Mouse (Mus musculus): ENCODE data around the gene Apbb2. TPM values are rescaled to one million over a fixed set of nuclear protein-coding genes. Genes with fewer than 3 reads are reported as not detected.

Gene Apbb2
- polyA plus RNA-seq, 1 experiment from 2014 or later: 39.3 TPM

- DNase-seq (ENCODE audit: low spot score) (no peak), ATAC-seq (replicated peaks; ENCODE audit: low FRiP score, low TSS enrichment, low read depth) (no peak)
- Histone ChIP-seq H3K4me3 (ENCODE audit: low read depth, low read length) (no peak overlapping the region), H3K9me3 (ENCODE audit: control insufficient read depth, low read length) (no peaks in the 10 kb centered on the region), H3K27ac (ENCODE audit: low read depth) (no peak overlapping the region), H3K9ac (ENCODE audit: low read length) (no peak overlapping the region), H3K27me3 (replicated peaks; ENCODE audit: control insufficient read depth, insufficient read depth, low read length) (no peaks in the 10 kb centered on the region), H3K36me3 (ENCODE audit: control insufficient read depth, insufficient read depth, low read length) (no peaks in the 10 kb centered on the region), H3K4me2 (ENCODE audit: low read length) (no peak overlapping the region), H3K4me1 (replicated peaks; ENCODE audit: control insufficient read depth, insufficient read depth, low read length) (peaks cover 5% of the 10 kb centered on the region; the same call in 1 of the 2 replicates)
- WGBS: 84% methylated on average over 10 of the region's 10 CpGs
Measured at GRCm38 (mm10) chr5:66515271-66515670, 103.3 kb downstream of the Apbb2 start.

- peaks cover 5% of the 10 kb centered on the region; the same call in 1 of the 2 replicates for H3K4me1 ChIP-seq (replicated peaks; ENCODE audit: control insufficient read depth, insufficient read depth, low read length)
- no peak for DNase-seq (ENCODE audit: low spot score)
- H3K36me3 ChIP-seq (ENCODE audit: control insufficient read depth, insufficient read depth, low read length): no peaks in the 10 kb centered on the region
- no peak overlapping the region for H3K4me3 ChIP-seq (ENCODE audit: low read depth, low read length)
- no peak overlapping the region for H3K4me2 ChIP-seq (ENCODE audit: low read length)
- ATAC-seq (replicated peaks; ENCODE audit: low FRiP score, low TSS enrichment, low read depth): no peak
- H3K9ac ChIP-seq (ENCODE audit: low read length): no peak overlapping the region
- H3K27ac ChIP-seq (ENCODE audit: low read depth): no peak overlapping the region
- WGBS: 91% methylated on average over 6 of the region's 6 CpGs
- no peaks in the 10 kb centered on the region for H3K9me3 ChIP-seq (ENCODE audit: control insufficient read depth, low read length)
- no peaks in the 10 kb centered on the region for H3K27me3 ChIP-seq (replicated peaks; ENCODE audit: control insufficient read depth, insufficient read depth, low read length)
Measured at GRCm38 (mm10) chr5:66514659-66515058, 103.9 kb downstream of the Apbb2 start.

- H3K9ac ChIP-seq (ENCODE audit: low read length): no peak overlapping the region
- peaks cover 2% of the 10 kb centered on the region; the same call in 1 of the 2 replicates for H3K4me1 ChIP-seq (replicated peaks; ENCODE audit: control insufficient read depth, insufficient read depth, low read length)
- H3K9me3 ChIP-seq (ENCODE audit: control insufficient read depth, low read length): no peaks in the 10 kb centered on the region
- no peak overlapping the region for H3K27ac ChIP-seq (ENCODE audit: low read depth)
- ATAC-seq (replicated peaks; ENCODE audit: low FRiP score, low TSS enrichment, low read depth) (no peak), DNase-seq (ENCODE audit: low spot score) (no peak)
- no peak overlapping the region for H3K4me2 ChIP-seq (ENCODE audit: low read length)
- H3K27me3 ChIP-seq (replicated peaks; ENCODE audit: control insufficient read depth, insufficient read depth, low read length): no peaks in the 10 kb centered on the region
- no peaks in the 10 kb centered on the region for H3K36me3 ChIP-seq (ENCODE audit: control insufficient read depth, insufficient read depth, low read length)
- H3K4me3 ChIP-seq (ENCODE audit: low read depth, low read length): no peak overlapping the region
Measured at GRCm38 (mm10) chr5:66513412-66513811, 105.2 kb downstream of the Apbb2 start.

- Histone ChIP-seq H3K4me2 (ENCODE audit: low read length) (no peak overlapping the region), H3K4me3 (ENCODE audit: low read depth, low read length) (no peak overlapping the region), H3K4me1 (replicated peaks; ENCODE audit: control insufficient read depth, insufficient read depth, low read length) (no peaks in the 10 kb centered on the region), H3K27me3 (replicated peaks; ENCODE audit: control insufficient read depth, insufficient read depth, low read length) (no peaks in the 10 kb centered on the region), H3K9me3 (ENCODE audit: control insufficient read depth, low read length) (no peaks in the 10 kb centered on the region), H3K27ac (ENCODE audit: low read depth) (no peak overlapping the region), H3K9ac (ENCODE audit: low read length) (no peak overlapping the region), H3K36me3 (ENCODE audit: control insufficient read depth, insufficient read depth, low read length) (no peaks in the 10 kb centered on the region)
- no peak for DNase-seq (ENCODE audit: low spot score)
- ATAC-seq (replicated peaks; ENCODE audit: low FRiP score, low TSS enrichment, low read depth): no peak
- 95% methylated on average over 7 of the region's 7 CpGs for WGBS
Measured at GRCm38 (mm10) chr5:66512519-66512918, 106.1 kb downstream of the Apbb2 start.

- ATAC-seq (replicated peaks; ENCODE audit: low FRiP score, low TSS enrichment, low read depth) (no peak), DNase-seq (ENCODE audit: low spot score) (no peak)
- no peak overlapping the region for H3K4me3 ChIP-seq (ENCODE audit: low read depth, low read length)
- no peak overlapping the region for H3K4me2 ChIP-seq (ENCODE audit: low read length)
- H3K9ac ChIP-seq (ENCODE audit: low read length): no peak overlapping the region
- no peaks in the 10 kb centered on the region for H3K4me1 ChIP-seq (replicated peaks; ENCODE audit: control insufficient read depth, insufficient read depth, low read length)
- no peaks in the 10 kb centered on the region for H3K36me3 ChIP-seq (ENCODE audit: control insufficient read depth, insufficient read depth, low read length)
- no peaks in the 10 kb centered on the region for H3K27me3 ChIP-seq (replicated peaks; ENCODE audit: control insufficient read depth, insufficient read depth, low read length)
- H3K9me3 ChIP-seq (ENCODE audit: control insufficient read depth, low read length): no peaks in the 10 kb centered on the region
- 84% methylated on average over 7 of the region's 7 CpGs for WGBS
- no peak overlapping the region for H3K27ac ChIP-seq (ENCODE audit: low read depth)
Measured at GRCm38 (mm10) chr5:66510716-66511115, 107.9 kb downstream of the Apbb2 start.

GRCm38 (mm10) chr5:66509151-66509550 is 109.4 kb downstream of the Apbb2 start:
- Histone ChIP-seq H3K9me3 (ENCODE audit: control insufficient read depth, low read length) (no peaks in the 10 kb centered on the region), H3K27ac (ENCODE audit: low read depth) (no peak overlapping the region), H3K36me3 (ENCODE audit: control insufficient read depth, insufficient read depth, low read length) (no peaks in the 10 kb centered on the region), H3K9ac (ENCODE audit: low read length) (no peak overlapping the region), H3K4me1 (replicated peaks; ENCODE audit: control insufficient read depth, insufficient read depth, low read length) (peaks cover 4% of the 10 kb centered on the region), H3K4me2 (ENCODE audit: low read length) (no peak overlapping the region), H3K4me3 (ENCODE audit: low read depth, low read length) (no peak overlapping the region), H3K27me3 (replicated peaks; ENCODE audit: control insufficient read depth, insufficient read depth, low read length) (no peaks in the 10 kb centered on the region)
- DNase-seq (ENCODE audit: low spot score): no peak
- 81% methylated on average over 5 of the region's 5 CpGs for WGBS
- ATAC-seq (replicated peaks; ENCODE audit: low FRiP score, low TSS enrichment, low read depth): no peak

GRCm38 (mm10) chr5:66505578-66505977 is 113.0 kb downstream of the Apbb2 start:
- 81% methylated on average over 3 of the region's 3 CpGs for WGBS
- Histone ChIP-seq H3K4me1 (replicated peaks; ENCODE audit: control insufficient read depth, insufficient read depth, low read length) (peaks cover 14% of the 10 kb centered on the region), H3K4me2 (ENCODE audit: low read length) (no peak overlapping the region), H3K36me3 (ENCODE audit: control insufficient read depth, insufficient read depth, low read length) (no peaks in the 10 kb centered on the region), H3K27me3 (replicated peaks; ENCODE audit: control insufficient read depth, insufficient read depth, low read length) (no peaks in the 10 kb centered on the region), H3K27ac (ENCODE audit: low read depth) (no peak overlapping the region), H3K4me3 (ENCODE audit: low read depth, low read length) (no peak overlapping the region), H3K9me3 (ENCODE audit: control insufficient read depth, low read length) (no peaks in the 10 kb centered on the region), H3K9ac (ENCODE audit: low read length) (no peak overlapping the region)
- ATAC-seq (replicated peaks; ENCODE audit: low FRiP score, low TSS enrichment, low read depth): no peak
- DNase-seq (ENCODE audit: low spot score): no peak

GRCm38 (mm10) chr5:66505071-66505470 is 113.5 kb downstream of the Apbb2 start:
- H3K4me3 ChIP-seq (ENCODE audit: low read depth, low read length): no peak overlapping the region
- H3K27me3 ChIP-seq (replicated peaks; ENCODE audit: control insufficient read depth, insufficient read depth, low read length): no peaks in the 10 kb centered on the region
- H3K9me3 ChIP-seq (ENCODE audit: control insufficient read depth, low read length): no peaks in the 10 kb centered on the region
- H3K36me3 ChIP-seq (ENCODE audit: control insufficient read depth, insufficient read depth, low read length): no peaks in the 10 kb centered on the region
- ATAC-seq (replicated peaks; ENCODE audit: low FRiP score, low TSS enrichment, low read depth) (no peak), DNase-seq (ENCODE audit: low spot score) (no peak)
- H3K27ac ChIP-seq (ENCODE audit: low read depth): no peak overlapping the region
- no peak overlapping the region for H3K9ac ChIP-seq (ENCODE audit: low read length)
- peaks cover 14% of the 10 kb centered on the region for H3K4me1 ChIP-seq (replicated peaks; ENCODE audit: control insufficient read depth, insufficient read depth, low read length)
- no peak overlapping the region for H3K4me2 ChIP-seq (ENCODE audit: low read length)
- 67% methylated on average over 1 of the region's 1 CpGs for WGBS

GRCm38 (mm10) chr5:66504434-66504747 is 114.2 kb downstream of the Apbb2 start:
- Histone ChIP-seq H3K27me3 (replicated peaks; ENCODE audit: control insufficient read depth, insufficient read depth, low read length) (no peaks in the 10 kb centered on the region), H3K36me3 (ENCODE audit: control insufficient read depth, insufficient read depth, low read length) (no peaks in the 10 kb centered on the region), H3K27ac (ENCODE audit: low read depth) (no peak overlapping the region), H3K4me2 (ENCODE audit: low read length) (no peak overlapping the region), H3K4me1 (replicated peaks; ENCODE audit: control insufficient read depth, insufficient read depth, low read length) (peaks cover 14% of the 10 kb centered on the region), H3K4me3 (ENCODE audit: low read depth, low read length) (no peak overlapping the region), H3K9ac (ENCODE audit: low read length) (no peak overlapping the region), H3K9me3 (ENCODE audit: control insufficient read depth, low read length) (no peaks in the 10 kb centered on the region)
- no peak for ATAC-seq (replicated peaks; ENCODE audit: low FRiP score, low TSS enrichment, low read depth)
- 22% methylated on average over 6 of the region's 6 CpGs for WGBS
- no peak for DNase-seq (ENCODE audit: low spot score)
